Mouse (Mus musculus) urinary bladder, postnatal 10 days (tissue): ENCODE results near the gene Arhgap9.

Experiments used
- DNase-seq: peaks from one replicate; pipeline ENCODE4 v3.0.0; 2022; ENCODE audit warnings: low spot score

Gene Arhgap9

GRCm38 (mm10) chr10:127323131-127323855 is 1.5 kb downstream of the Arhgap9 start:
- no peak for DNase-seq

GRCm38 (mm10) chr10:127324495-127324894 is 2.7 kb downstream of the Arhgap9 start:
- DNase-seq, result no peak

GRCm38 (mm10) chr10:127325454-127326016 is 3.8 kb downstream of the Arhgap9 start:
- no peak for DNase-seq

DNA sequence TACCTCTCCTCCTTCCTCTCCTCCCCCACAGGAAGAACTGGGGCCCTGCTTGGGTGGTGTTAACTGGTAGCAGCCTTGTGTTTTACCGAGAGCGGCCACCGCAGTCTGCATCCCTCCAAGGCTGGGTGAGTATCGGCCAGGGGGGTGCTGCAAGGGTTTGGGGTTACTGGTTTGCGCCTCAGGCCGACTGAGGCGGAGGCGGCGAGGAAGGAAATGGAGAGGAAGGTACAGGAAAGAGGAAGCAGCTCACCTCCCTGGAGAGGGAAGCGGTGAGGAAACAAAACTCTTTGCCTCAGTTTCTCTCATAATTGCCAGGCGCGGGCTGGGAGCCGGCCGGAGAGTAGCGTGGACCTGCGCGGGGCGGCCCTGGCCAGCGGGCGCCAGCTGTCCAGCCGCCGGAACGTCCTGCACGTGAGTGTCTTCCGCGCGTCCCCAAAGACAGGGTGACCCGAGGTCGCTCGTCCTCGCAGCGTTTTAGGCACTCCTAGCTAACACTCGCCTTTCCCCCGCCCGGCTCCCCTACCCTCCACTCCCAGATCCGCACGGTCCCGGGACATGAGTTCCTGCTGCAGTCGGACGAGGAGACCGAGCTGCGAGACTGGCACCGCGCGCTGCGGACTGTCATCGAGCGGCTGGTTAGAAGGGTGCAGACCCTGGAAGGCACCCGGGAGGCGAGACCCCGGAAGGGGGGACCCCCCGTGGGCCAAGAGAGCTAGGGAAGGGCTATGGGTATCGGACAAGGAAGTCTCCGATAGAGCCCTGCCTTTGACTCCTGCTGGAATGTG is 4.4 kb downstream of the Arhgap9 start:
- DNase-seq, result no peak

- DNase-seq, result no peak
These were observed 5.1 kb downstream of the Arhgap9 start for GRCm38 (mm10) chr10:127326828-127327227.

DNA sequence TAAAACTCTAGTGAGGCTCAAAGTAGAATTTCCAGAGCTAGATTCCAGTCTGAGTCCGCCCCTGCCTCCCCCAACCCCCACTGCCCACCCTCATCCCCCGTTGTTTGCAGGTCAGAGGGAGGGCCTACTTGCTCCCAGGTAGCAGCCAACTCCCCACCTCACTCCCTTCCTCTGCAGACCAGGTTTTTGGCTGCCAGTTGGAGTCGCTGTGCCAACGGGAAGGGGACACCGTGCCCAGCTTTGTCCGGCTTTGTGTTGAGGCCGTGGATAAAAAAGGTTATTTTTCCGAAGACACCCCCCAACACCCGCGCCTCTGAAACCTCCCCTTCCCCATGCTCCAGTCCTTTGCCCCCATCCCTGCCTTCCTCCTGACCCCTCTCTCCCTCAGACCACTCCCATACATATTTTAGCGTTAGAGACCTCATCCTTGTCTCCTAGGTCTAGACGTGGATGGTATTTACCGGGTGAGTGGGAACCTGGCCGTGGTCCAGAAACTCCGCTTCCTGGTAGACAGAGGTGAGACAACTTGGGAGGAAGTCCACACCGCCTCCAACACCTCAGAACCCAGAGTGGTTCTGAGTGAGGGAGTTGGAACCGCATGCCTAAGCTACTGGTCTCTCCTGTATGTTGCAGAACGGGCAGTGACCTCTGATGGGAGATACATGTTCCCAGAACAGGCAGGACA is 5.8 kb downstream of the Arhgap9 start:
- DNase-seq, result no peak

DNA sequence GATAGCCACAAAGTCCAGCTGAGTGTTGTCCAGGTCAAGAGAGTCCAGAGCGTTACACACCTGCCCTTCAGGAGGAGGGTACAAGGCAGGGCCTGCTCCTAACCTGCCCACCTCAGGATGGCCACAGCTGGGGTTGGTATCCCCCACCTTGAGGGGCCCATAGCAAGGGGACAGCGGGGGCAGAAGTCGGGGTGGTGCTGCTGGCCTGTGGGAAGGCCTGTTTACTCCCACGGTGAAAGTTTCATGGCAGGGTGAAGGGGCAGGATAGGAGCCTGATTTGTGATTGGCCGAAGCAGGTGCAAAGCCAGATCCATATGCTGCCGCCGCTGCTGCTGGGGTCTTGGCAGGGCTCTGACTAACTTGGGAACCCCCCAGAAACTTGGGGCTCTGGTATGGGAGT is 8.4 kb downstream of the Arhgap9 start:
- no peak for DNase-seq

DNA sequence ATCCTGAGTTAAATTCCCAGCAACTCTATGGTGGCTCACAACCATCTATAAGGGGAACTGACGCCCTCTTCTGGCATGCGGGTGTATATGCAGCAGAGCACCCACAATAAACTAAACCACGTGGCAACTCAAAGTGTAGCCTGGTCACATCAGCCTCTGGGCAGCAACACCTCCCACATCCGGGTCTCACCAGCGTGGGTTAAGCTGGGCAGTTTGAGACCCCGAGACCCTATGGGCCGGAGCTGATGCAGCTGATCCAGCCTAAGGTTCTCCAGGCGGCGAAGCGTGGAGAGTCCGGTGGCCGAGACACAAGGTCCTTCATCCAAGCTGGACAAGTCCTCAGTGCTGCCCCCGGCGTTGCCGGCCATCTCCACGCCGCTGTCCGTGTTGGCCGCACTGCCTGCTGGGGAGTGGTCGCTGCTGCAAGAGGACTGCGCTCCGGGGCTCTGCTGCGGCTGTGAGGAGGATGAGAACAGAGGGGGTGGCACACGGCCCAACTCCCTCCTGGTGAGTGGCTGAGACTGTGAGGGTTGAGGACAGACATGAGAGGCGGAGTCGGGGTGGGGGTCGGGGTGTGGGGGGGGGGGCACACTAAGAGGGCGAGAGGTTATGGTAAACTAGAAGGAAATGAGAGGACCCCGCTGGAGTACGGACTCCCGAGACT is 10.6 kb downstream of the Arhgap9 start:
- DNase-seq, result no peak

GRCm38 (mm10) chr10:127333152-127333551 is 11.4 kb downstream of the Arhgap9 start:
- no peak for DNase-seq

DNA sequence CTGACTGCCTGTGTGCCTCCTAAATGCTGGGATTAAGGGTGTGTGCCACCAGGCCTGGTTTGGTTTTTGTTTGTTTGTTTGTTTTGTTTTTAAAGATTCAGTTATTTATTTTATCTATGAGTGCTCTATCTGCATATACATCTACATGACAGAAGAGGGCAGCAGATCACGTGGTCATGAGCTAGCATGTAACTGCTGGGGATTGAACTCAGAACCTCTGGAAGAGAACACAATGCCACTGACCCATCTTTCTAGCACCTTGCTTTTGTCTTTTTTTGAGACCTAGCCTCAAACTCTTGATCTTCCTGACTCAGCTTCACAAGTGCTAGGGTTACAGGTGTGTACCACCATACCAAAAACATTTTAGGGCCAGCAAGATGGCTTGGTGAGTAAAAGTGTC is 13.5 kb downstream of the Arhgap9 start:
- DNase-seq, result no peak

DNA sequence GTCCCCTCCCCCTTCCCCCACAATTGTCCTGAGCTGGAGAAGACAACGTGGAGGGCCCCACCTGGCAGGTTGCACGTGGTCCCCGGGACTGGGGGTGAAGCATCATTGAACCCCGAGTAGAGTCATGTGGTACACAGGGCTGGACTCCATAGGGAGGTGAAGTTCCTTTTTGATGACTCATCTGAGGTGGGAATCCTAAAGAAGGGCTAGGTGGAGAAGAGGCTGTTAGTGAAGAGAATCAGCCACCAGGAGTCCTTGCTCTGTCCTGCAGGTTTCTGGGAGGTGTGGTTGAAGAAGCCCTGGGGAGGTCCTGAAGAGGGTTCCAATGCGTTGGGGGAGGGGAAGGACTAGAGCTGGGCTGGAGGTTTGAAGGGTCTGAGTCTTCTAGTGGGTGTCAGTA is 15.2 kb downstream of the Arhgap9 start:
- no peak for DNase-seq

- no peak for DNase-seq
These were observed 15.9 kb downstream of the Arhgap9 start for GRCm38 (mm10) chr10:127337536-127338099.

DNA sequence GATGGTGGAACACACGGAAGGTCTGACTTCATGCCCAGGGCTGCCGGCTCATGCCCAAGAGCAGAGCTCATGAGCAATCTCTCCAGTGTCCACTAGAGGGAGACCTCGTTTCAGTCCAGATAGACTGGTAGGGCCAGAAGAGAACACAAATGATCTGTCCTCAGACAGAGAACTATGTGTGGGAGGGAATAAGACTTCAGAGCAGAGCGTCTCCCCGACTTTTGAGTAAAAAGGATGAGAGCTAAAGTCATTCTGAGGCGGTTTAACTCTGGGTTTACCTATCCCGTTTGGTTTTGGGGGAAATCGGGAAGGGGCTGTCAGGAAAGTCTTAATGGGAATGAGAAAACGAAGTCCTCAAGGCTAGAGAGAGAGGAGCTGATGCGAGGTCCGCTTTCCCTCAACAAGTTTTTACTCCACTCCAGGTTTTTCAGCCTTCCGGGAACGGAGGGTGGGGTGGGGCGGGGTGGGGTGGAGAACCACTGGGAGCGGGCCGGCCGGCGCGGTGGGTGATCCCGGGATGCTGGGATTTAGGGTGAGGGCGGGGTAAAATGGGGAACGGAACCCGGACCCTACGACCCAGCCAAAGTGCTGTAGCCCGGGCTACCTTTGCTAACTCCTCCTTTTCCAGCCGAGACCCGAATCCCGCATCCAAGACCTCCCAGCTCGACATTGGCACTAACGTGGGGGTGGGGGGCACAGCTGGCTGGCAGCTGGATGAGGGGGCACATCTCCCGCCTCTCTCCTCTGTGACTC is 17.3 kb downstream of the Arhgap9 start:
- DNase-seq, result peak; percentile 60

GRCm38 (mm10) chr10:127339683-127340576 is 18.2 kb downstream of the Arhgap9 start:
- no peak for DNase-seq

DNA sequence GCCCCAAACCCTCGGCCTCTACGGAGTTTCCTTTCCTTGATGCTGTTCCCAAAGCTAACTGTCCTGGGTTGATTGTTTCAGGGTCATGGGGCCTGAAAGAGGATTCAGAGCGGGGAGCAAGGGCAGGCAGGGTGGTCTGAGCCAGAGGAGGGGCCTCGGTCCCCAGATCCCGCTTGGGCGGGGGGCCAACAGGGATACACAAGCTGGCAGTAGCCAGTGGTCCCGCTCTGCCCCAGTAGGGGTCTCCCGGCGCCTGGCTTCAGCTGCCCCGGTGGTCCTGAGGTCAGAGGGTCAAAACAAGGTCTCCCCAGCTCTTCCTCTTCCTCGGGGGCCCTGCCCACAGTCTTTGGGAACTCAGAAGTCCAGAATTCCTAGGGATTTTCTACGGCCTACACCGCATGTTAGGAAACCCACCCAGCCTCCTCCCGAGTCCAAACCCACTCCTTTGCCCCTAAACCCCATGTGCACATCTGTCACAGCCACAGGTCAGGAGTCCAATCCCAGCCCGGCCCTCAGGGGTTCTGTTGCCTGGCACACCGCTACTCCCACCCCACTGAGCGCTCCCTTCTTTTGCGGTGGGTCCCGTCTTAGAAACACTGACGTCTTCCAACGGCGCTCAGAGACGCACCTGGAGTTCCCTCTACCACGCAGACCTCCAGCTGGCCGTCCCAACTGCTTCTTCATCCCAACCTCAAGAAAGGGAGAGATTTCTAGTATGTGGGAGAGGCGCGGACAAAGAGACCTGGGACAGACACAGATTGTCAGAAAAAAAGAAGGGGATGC is 19.0 kb downstream of the Arhgap9 start:
- DNase-seq, result no peak

- no peak for DNase-seq
These were observed 19.6 kb downstream of the Arhgap9 start for GRCm38 (mm10) chr10:127341360-127341690.

DNA sequence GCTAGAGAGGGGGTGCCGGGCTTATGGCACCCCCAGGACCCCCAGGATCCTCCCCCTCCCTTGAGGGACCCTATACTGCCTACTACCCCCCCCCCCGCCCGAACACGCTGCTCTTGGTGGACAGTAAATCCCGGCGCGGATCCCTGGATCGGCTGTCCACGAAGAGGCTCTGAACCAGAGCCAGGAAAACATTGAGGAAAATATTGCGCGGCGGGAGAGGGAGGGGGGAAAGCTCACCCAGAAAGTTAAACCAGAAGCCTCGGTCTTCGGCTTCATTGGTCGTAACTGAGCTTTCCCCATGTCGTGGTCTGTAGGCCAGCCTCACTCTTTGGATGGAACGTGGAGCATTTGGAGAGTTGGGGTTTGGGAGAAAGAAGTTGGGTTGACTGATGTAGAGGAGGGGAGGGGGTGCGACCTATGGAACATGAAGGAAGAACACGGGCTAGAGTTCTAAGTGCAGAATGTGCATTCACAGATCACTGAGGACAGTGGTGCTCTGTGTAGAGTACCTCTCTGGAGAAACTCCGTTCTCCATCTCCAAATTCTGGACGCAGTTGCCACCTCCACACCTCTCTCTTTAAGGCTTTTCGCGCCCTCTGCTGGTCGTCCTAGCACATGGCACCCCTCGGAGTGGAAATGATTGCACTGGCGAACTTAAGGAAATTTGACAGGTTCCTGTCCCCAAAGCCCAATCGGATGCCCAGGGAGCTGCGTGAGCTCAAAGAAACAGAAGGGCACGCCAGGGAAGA is 20.3 kb downstream of the Arhgap9 start, which contains the start of gene Gli1:
Gli1 (minus strand) TSS at position 84 of the 749 bp plus-strand sequence.
- DNase-seq, result peak; percentile 67

DNA sequence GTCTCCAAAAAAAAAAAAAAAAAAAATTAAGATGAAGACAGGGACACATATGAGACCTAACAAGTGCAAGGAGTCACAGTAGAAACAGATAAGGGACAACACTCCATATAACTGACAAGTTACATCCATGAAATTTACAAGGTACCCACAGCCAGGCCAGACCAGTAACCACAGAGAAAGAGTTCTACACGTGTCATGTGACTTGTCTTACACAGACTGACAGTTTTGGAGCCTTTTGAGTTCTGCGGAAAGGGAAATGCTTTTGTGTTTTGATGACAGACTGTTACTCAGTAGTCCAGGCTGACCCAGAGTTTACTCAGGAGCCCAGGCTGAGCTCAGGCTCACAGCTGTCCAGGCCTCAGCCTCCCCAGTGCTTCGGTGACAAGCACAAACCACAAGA is 21.3 kb downstream of the Arhgap9 start:
- DNase-seq, result no peak
